Mouse (Mus musculus) embryonic facial prominence, embryonic 14.5 days (tissue): ENCODE data around the gene Cenpt. TPM values are rescaled to one million over a fixed set of nuclear protein-coding genes. Genes with fewer than 3 reads are reported as not detected.
A peak's percentile ranks its signal among the peaks of the same experiment; 100 is the strongest.
"Not testable (repeated sequence)": the region's sequence is repeated elsewhere in the genome, so short reads cannot be mapped to it uniquely, and the experiment has no call there.

Experiments
- ATAC-seq: fragments of 200-750 bp; cut with Nextera tagmentation; 2 replicates; pipeline ENCODE4 v1.8.0; 2017; ENCODE audit warnings: low read depth, moderate number of reproducible peaks, moderate TSS enrichment
- DNase-seq: peaks from one replicate; pipeline ENCODE4 v3.0.0-alpha.2; 2015; ENCODE audit warnings: low spot score
- H3K27ac ChIP-seq: fragments of 300-500 bp; sonication (generic); replicated peaks from 2 replicates; pipeline ENCODE4 v1.5.1; 2014; ENCODE audit warnings: low read depth, mild to moderate bottlenecking, low read length, moderate library complexity
- H3K27me3 ChIP-seq: fragments of 300-500 bp; sonication (generic); replicated peaks from 2 replicates; pipeline ENCODE4 v1.6.1; 2014; ENCODE audit warnings: low read length; ENCODE audit not compliant: control insufficient read depth, insufficient read depth
- H3K36me3 ChIP-seq: fragments of 300-500 bp; sonication (generic); 2 replicates; pipeline ENCODE4 v1.6.1; 2014; ENCODE audit warnings: low read length, mixed read lengths; ENCODE audit not compliant: control insufficient read depth, insufficient read depth
- H3K4me1 ChIP-seq: fragments of 300-500 bp; sonication (generic); 2 replicates; pipeline ENCODE4 v1.6.1; 2014; ENCODE audit warnings: antibody characterized with exemption, low read length; ENCODE audit not compliant: control insufficient read depth, insufficient read depth
- H3K4me2 ChIP-seq: fragments of 300-500 bp; sonication (generic); 2 replicates; pipeline ENCODE4 v1.6.1; 2014; ENCODE audit warnings: low read depth, mild to moderate bottlenecking, low read length, moderate library complexity, mixed read lengths
- H3K4me3 ChIP-seq: fragments of 300-500 bp; sonication (generic); 2 replicates; pipeline ENCODE4 v1.5.1; 2014; ENCODE audit warnings: low read depth, mild to moderate bottlenecking, low read length
- H3K9ac ChIP-seq: fragments of 300-500 bp; sonication (generic); 2 replicates; pipeline ENCODE4 v1.6.1; 2014; ENCODE audit warnings: low read depth, mild to moderate bottlenecking, low read length, moderate library complexity, mixed read lengths
- H3K9me3 ChIP-seq: fragments of 300-500 bp; sonication (generic); 2 replicates; pipeline ENCODE4 v1.6.1; 2016; ENCODE audit warnings: low read length; ENCODE audit not compliant: control insufficient read depth
- WGBS: fragments of 180-500 bp; shearing (Covaris S2); extraction: QIAGEN DNeasy Blood & Tissue Kit; methylation state at CpG from one replicate; pipeline ENCODE4 v1.1.7; 2014; 5-methylcytosine and 5-hydroxymethylcytosine counted together
- polyA plus RNA-seq: library from polyadenylated mRNA; unstranded; fragments of >200 nt; fragmentation: Nextera tagmentation; extraction: Ambion mirVana; gene quantifications from 2 replicates; pipeline ENCODE4 v1.2.1, GENCODE M21; 2014

Gene Cenpt
- polyA plus RNA-seq, 1 experiment from 2014 or later, result 35.0 TPM

GRCm38 (mm10) chr8:105839209-105839608 lies 13.9 kb downstream of the Cenpt start:
- no peaks in the 10 kb centered on the region for H3K9me3 ChIP-seq
- WGBS, result 91% methylated on average over 5 of the region's 5 CpGs
- no peak overlapping the region for H3K4me2 ChIP-seq
- no peak overlapping the region for H3K9ac ChIP-seq
- H3K27ac ChIP-seq, result no peak overlapping the region
- H3K36me3 ChIP-seq, result peaks cover 14% of the 10 kb centered on the region
- ATAC-seq (no peak), DNase-seq (no peak)
- no peaks in the 10 kb centered on the region for H3K27me3 ChIP-seq
- no peaks in the 10 kb centered on the region for H3K4me1 ChIP-seq
- H3K4me3 ChIP-seq, result no peak overlapping the region

GRCm38 (mm10) chr8:105836991-105837390 lies 16.1 kb downstream of the Cenpt start:
- no peak overlapping the region for H3K4me3 ChIP-seq
- no peak overlapping the region for H3K4me2 ChIP-seq
- ATAC-seq, result no peak
- no peaks in the 10 kb centered on the region for H3K27me3 ChIP-seq
- H3K4me1 ChIP-seq, result no peaks in the 10 kb centered on the region
- H3K36me3 ChIP-seq, result 0 out of 2 replicates have a peak, but pooled peaks cover 6% of the 10 kb centered on the region
- 86% methylated on average over 6 of the region's 6 CpGs for WGBS
- no peak overlapping the region for H3K27ac ChIP-seq
- H3K9me3 ChIP-seq, result no peaks in the 10 kb centered on the region
- no peak overlapping the region for H3K9ac ChIP-seq
- DNase-seq, result no peak

- H3K36me3 ChIP-seq, result no peaks in the 10 kb centered on the region
- no peak overlapping the region for H3K4me2 ChIP-seq
- WGBS, result 24% methylated on average over 11 of the region's 11 CpGs
- ATAC-seq, result no peak
- no peak for DNase-seq
- no peak overlapping the region for H3K4me3 ChIP-seq
- no peak overlapping the region for H3K27ac ChIP-seq
- no peaks in the 10 kb centered on the region for H3K27me3 ChIP-seq
- H3K4me1 ChIP-seq, result no peaks in the 10 kb centered on the region
- H3K9ac ChIP-seq, result no peak overlapping the region
- H3K9me3 ChIP-seq, result no peaks in the 10 kb centered on the region
These were observed 17.8 kb downstream of the Cenpt start for GRCm38 (mm10) chr8:105835318-105835717.

GRCm38 (mm10) chr8:105833740-105834139 lies 19.3 kb downstream of the Cenpt start:
- H3K27me3 ChIP-seq, ATAC-seq, H3K9ac ChIP-seq, H3K36me3 ChIP-seq, H3K4me3 ChIP-seq, DNase-seq, H3K9me3 ChIP-seq, H3K4me2 ChIP-seq, H3K27ac ChIP-seq, H3K4me1 ChIP-seq: not testable (repeated sequence)
- 80% methylated on average over 2 of the region's 2 CpGs for WGBS

DNA sequence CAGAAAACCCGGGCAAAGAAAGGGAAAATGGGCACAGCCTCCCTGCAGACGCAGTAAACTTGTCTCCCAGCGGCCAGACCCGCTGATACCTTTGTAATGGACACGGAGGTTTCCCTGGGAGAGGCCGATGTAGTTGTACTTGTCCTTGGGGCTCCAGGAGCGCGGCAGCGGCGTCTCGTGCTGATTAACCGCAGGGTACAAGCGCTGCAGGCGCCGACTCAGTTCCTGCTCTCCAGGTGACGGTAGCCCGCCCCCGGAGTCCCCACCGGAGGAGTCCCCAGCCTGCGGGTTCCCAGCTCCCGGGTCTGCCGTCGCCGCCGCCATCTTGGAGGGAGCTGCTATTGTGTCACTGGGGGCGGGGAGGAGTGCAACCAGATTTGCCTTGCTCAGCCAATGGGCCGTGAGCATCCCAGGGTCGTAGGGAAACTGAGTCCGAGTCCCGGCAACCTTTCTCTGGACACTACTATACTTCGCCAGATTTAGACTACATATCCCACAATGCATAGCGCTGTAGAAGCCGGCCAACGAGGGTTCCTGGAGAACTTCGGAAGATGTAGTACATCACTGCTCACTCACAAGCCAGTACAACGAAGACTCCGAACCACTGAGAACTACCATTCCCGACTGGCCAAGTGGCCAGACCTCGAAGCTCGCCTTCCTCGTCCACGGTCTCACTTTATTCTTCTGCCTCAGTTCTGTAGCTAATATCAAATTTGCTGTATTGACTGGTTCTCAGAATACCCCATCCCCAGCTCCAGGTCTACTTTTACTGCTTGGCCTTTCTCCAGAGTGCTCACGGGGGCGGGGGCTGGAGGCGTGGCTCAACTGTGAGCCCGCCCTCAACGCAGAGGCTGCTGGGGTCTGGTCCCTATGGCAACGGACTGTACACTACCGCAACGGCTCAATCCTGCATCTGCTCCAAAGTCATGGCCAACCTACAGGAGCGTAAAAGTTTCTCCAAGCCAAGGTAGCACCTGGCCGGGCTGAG lies 25.9 kb downstream of the Cenpt start, which contains the start of the genes Ranbp10 and Tsnaxip1:
TSS of gene Ranbp10 (minus strand) at position 490 of the 988 bp plus-strand sequence.
TSS of gene Tsnaxip1 (plus strand) at position 871 of the 988 bp plus-strand sequence.
- Histone ChIP-seq H3K27me3 (no peaks in the 10 kb centered on the region), H3K4me2 (peak within 1 kb of the TSS; percentile 80), H3K36me3 (peaks cover 28% of the 10 kb centered on the region), H3K4me1 (peaks cover 10% of the 10 kb centered on the region; the same call in 1 of the 2 replicates), H3K27ac (peak within 1 kb of the TSS; percentile 65), H3K9ac (peak within 1 kb of the TSS; percentile 85), H3K9me3 (no peaks in the 10 kb centered on the region), H3K4me3 (peak within 1 kb of the TSS; percentile 83)
- DNase-seq (peak; percentile 100), ATAC-seq (peak; percentile 99)
- under 1% methylated on average over 39 of the region's 52 CpGs for WGBS

- Histone ChIP-seq H3K27ac (peak overlapping the region; percentile 35; the same call in 1 of the 2 replicates), H3K4me1 (peaks cover 10% of the 10 kb centered on the region; the same call in 1 of the 2 replicates)
- no peak for ATAC-seq
These were observed 26.7 kb downstream of the Cenpt start for GRCm38 (mm10) chr8:105826379-105826778.

DNA sequence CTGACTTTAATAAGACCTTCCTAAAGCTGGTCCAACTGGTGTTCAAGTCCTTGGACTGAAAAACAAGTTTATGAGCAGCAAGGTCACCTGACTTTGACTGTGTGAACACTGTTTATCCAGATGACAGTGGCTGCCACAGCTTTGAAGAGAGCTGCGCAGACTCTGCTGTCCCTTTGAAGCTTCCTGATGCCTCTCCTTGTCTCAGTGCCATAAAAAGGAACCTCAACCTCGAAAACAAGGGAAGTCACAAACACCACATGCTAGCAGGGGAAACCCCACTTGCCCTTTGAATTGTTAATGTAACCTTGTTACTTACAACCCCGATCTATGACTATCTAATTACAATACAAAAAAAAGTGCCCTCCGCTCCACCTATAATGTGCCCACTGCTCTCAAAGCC lies 27.6 kb downstream of the Cenpt start:
- no peak overlapping the region for H3K27ac ChIP-seq
- peak overlapping the region; percentile 80 for H3K4me2 ChIP-seq
- no peaks in the 10 kb centered on the region for H3K9me3 ChIP-seq
- H3K36me3 ChIP-seq, result peaks cover 45% of the 10 kb centered on the region
- ATAC-seq (no peak), DNase-seq (no peak)
- peak overlapping the region; percentile 85; the same call in 1 of the 2 replicates for H3K9ac ChIP-seq
- H3K4me3 ChIP-seq, result peak overlapping the region; percentile 83
- whole genome bisulfite sequencing, result 78% methylated on average over 4 of the region's 4 CpGs
- H3K4me1 ChIP-seq, result peaks cover 10% of the 10 kb centered on the region; the same call in 1 of the 2 replicates
- H3K27me3 ChIP-seq, result no peaks in the 10 kb centered on the region

More at GRCm38 (mm10) chr8:105826379-105826778, 26.7 kb downstream of the Cenpt start:
- peak overlapping the region; percentile 83 for H3K4me3 ChIP-seq
- peaks cover 36% of the 10 kb centered on the region for H3K36me3 ChIP-seq
- no peaks in the 10 kb centered on the region for H3K27me3 ChIP-seq
- peak overlapping the region; percentile 80 for H3K4me2 ChIP-seq
- H3K9me3 ChIP-seq, result no peaks in the 10 kb centered on the region
- peak overlapping the region; percentile 85 for H3K9ac ChIP-seq
- no peak for DNase-seq
- 10% methylated on average over 4 of the region's 4 CpGs for WGBS

- no peaks in the 10 kb centered on the region for H3K9me3 ChIP-seq
- WGBS, result 86% methylated on average over 1 of the region's 1 CpGs
- H3K4me1 ChIP-seq, result 0 out of 2 replicates have a peak, but pooled peaks cover 3% of the 10 kb centered on the region
- no peak overlapping the region for H3K4me2 ChIP-seq
- no peak for ATAC-seq
- no peak for DNase-seq
- H3K9ac ChIP-seq, result no peak overlapping the region
- no peak overlapping the region for H3K4me3 ChIP-seq
- H3K27me3 ChIP-seq, result no peaks in the 10 kb centered on the region
- peaks cover 58% of the 10 kb centered on the region for H3K36me3 ChIP-seq
- H3K27ac ChIP-seq, result no peak overlapping the region
These were observed 32.2 kb downstream of the Cenpt start for GRCm38 (mm10) chr8:105820925-105821324.
